Mouse (Mus musculus) heart, adult 2 months (tissue): ENCODE data around the gene Itga9. TPM values are rescaled to one million over a fixed set of nuclear protein-coding genes. Genes with fewer than 3 reads are reported as not detected.

Experiments
- DNase-seq, 2 experiments: peaks; one replicate each; pipeline ENCODE4 v3.0.0; 2021
- H3K27ac ChIP-seq: fragments of 200-600 bp; 2 replicates; pipeline ENCODE4 v1.8.1; 2022
- H3K27me3 ChIP-seq: fragments of 200-500 bp; 2 replicates; pipeline ENCODE4 v1.6.1; 2012; ENCODE audit warnings: mild to moderate bottlenecking, low read length, inconsistent platforms, mixed read lengths; ENCODE audit not compliant: control insufficient read depth, insufficient read depth
- H3K36me3 ChIP-seq: fragments of 200-500 bp; 2 replicates; pipeline ENCODE4 v1.6.1; 2012; ENCODE audit warnings: low read length, inconsistent platforms; ENCODE audit not compliant: control insufficient read depth, insufficient read depth
- H3K4me1 ChIP-seq: fragments of 200-500 bp; 2 replicates; pipeline ENCODE4 v1.6.1; 2011; ENCODE audit warnings: low read length; ENCODE audit not compliant: control insufficient read depth, insufficient read depth
- H3K4me3 ChIP-seq: fragments of 200-600 bp; 2 replicates; pipeline ENCODE4 v1.8.1; 2022
- H3K79me2 ChIP-seq: fragments of 200-500 bp; replicated peaks from 2 replicates; pipeline ENCODE4 v1.6.1; 2012; ENCODE audit warnings: mild to moderate bottlenecking, inconsistent platforms, low read length, moderate library complexity, mixed read lengths; ENCODE audit not compliant: control insufficient read depth, insufficient read depth
- H3K9ac ChIP-seq: fragments of 200-500 bp; 2 replicates; pipeline ENCODE4 v1.6.1; 2012; ENCODE audit warnings: low read depth, mild to moderate bottlenecking, control low read depth, inconsistent platforms, low read length, mixed read lengths
- CTCF ChIP-seq: fragments of 200-600 bp; IDR thresholded peaks from 2 replicates; pipeline ENCODE4 v1.8.1; 2022; ENCODE audit warnings: antibody characterized with exemption, mild to moderate bottlenecking, moderate library complexity
- EP300 ChIP-seq: fragments of 200-500 bp; IDR thresholded peaks from 2 replicates; pipeline ENCODE4 v1.6.1; 2011; ENCODE audit warnings: low read depth, low read length, control low read depth; ENCODE audit not compliant: insufficient read depth
- POLR2A ChIP-seq: fragments of 200-500 bp; IDR thresholded peaks from 2 replicates; pipeline ENCODE4 v1.6.1; 2011; ENCODE audit warnings: mild to moderate bottlenecking, low read depth, low read length, control low read depth; ENCODE audit not compliant: insufficient read depth
- WGBS: fragments of 180-500 bp; shearing (Covaris S2); methylation state at CpG from one replicate; pipeline ENCODE4 v1.1.7; 2018; 5-methylcytosine and 5-hydroxymethylcytosine counted together
- intact Hi-C: fragments of 180-260 bp; cut with DNase I; formaldehyde crosslinking; loops from one replicate; pipeline ENCODE4 v1.15.1; 2025
- polyA plus RNA-seq: library from polyadenylated mRNA; depleted of rRNA; stranded (reverse); fragments of >200 nt; gene quantifications from 2 replicates; pipeline ENCODE4 v1.2.3, GENCODE M21; 2012
- total RNA-seq, 2 experiments: library from RNA; stranded (reverse); gene quantifications; 2 replicates each; pipeline ENCODE4 v1.2.3; 2021

Itga9 gene
- total and polyA plus RNA-seq, 3 experiments = 34.8 to 41.9 (median 35.3) TPM

- intact Hi-C loops = no loop called here
- Histone ChIP-seq H3K79me2 (no peaks in the 10 kb centered on the region), H3K36me3 (no peaks in the 10 kb centered on the region; the same call in 1 of the 2 replicates), H3K4me1 (peaks cover 14% of the 10 kb centered on the region), H3K9ac (no peak overlapping the region), H3K27ac (peak overlapping the region; percentile 33), H3K27me3 (no peaks in the 10 kb centered on the region), H3K4me3 (no peak overlapping the region)
- DNase-seq = peak in 1 of 2 experiments; percentile 56
- WGBS = 38% methylated on average over 13 of the region's 13 CpGs
- TF ChIP-seq EP300 (no peak), CTCF (no peak), POLR2A (no peak)
These were observed 332.9 kb downstream of the Itga9 start for GRCm38 (mm10) chr9:118939410-118939809.

- Histone ChIP-seq H3K4me1 (peaks cover 14% of the 10 kb centered on the region), H3K27me3 (no peaks in the 10 kb centered on the region), H3K79me2 (no peaks in the 10 kb centered on the region), H3K4me3 (no peak overlapping the region), H3K27ac (peak overlapping the region; percentile 17; the same call in 1 of the 2 replicates), H3K9ac (no peak overlapping the region), H3K36me3 (no peaks in the 10 kb centered on the region)
- no peak for TF ChIP-seq CTCF
- TF ChIP-seq POLR2A = no peak
- no peak for TF ChIP-seq EP300
- intact Hi-C loops = no loop called here
- WGBS = 93% methylated on average over 12 of the region's 12 CpGs
- no peak for DNase-seq
These were observed 333.3 kb downstream of the Itga9 start for GRCm38 (mm10) chr9:118939831-118940230.

GRCm38 (mm10) chr9:118940591-118941207, 334.2 kb downstream of the Itga9 start:
- intact Hi-C loops = no loop called here
- no peak for DNase-seq
- H3K9ac ChIP-seq = no peak overlapping the region
- no peaks in the 10 kb centered on the region for H3K79me2 ChIP-seq
- TF ChIP-seq EP300 (no peak), CTCF (no peak), POLR2A (no peak)
- H3K4me1 ChIP-seq = peaks cover 12% of the 10 kb centered on the region
- H3K27ac ChIP-seq = no peak overlapping the region
- H3K27me3 ChIP-seq = no peaks in the 10 kb centered on the region
- no peak overlapping the region for H3K4me3 ChIP-seq
- no peaks in the 10 kb centered on the region for H3K36me3 ChIP-seq
- 70% methylated on average over 12 of the region's 12 CpGs for WGBS

GRCm38 (mm10) chr9:118942030-118942429, 335.5 kb downstream of the Itga9 start:
- no peak overlapping the region for H3K4me3 ChIP-seq
- no peaks in the 10 kb centered on the region for H3K27me3 ChIP-seq
- 73% methylated on average over 4 of the region's 4 CpGs for WGBS
- DNase-seq = no peak
- intact Hi-C loops = no loop called here
- H3K36me3 ChIP-seq = no peaks in the 10 kb centered on the region
- H3K27ac ChIP-seq = no peak overlapping the region
- TF ChIP-seq CTCF (no peak), POLR2A (no peak), EP300 (no peak)
- H3K79me2 ChIP-seq = no peaks in the 10 kb centered on the region
- peaks cover 8% of the 10 kb centered on the region for H3K4me1 ChIP-seq
- no peak overlapping the region for H3K9ac ChIP-seq

GRCm38 (mm10) chr9:118943941-118944340, 337.5 kb downstream of the Itga9 start:
- intact Hi-C loops = no loop called here
- Histone ChIP-seq H3K36me3 (no peaks in the 10 kb centered on the region), H3K27ac (no peak overlapping the region), H3K4me1 (peaks cover 3% of the 10 kb centered on the region), H3K27me3 (no peaks in the 10 kb centered on the region), H3K9ac (no peak overlapping the region), H3K4me3 (no peak overlapping the region), H3K79me2 (no peaks in the 10 kb centered on the region)
- DNase-seq = no peak
- no peak for TF ChIP-seq EP300
- TF ChIP-seq CTCF = no peak
- no peak for TF ChIP-seq POLR2A
- WGBS = 31% methylated on average over 5 of the region's 5 CpGs

GRCm38 (mm10) chr9:118944388-118944787, 337.9 kb downstream of the Itga9 start:
- no peak for DNase-seq
- intact Hi-C loops = no loop called here
- no peak for TF ChIP-seq POLR2A
- no peak for TF ChIP-seq EP300
- no peak for TF ChIP-seq CTCF
- Histone ChIP-seq H3K27me3 (no peaks in the 10 kb centered on the region), H3K27ac (no peak overlapping the region), H3K79me2 (no peaks in the 10 kb centered on the region), H3K36me3 (no peaks in the 10 kb centered on the region), H3K9ac (no peak overlapping the region), H3K4me3 (no peak overlapping the region), H3K4me1 (peaks cover 3% of the 10 kb centered on the region)
- WGBS = 35% methylated on average over 12 of the region's 12 CpGs
